Mouse (Mus musculus) myocyte (in vitro differentiated cells): ENCODE data around the gene Scpep1. TPM values are rescaled to one million over a fixed set of nuclear protein-coding genes. Genes with fewer than 3 reads are reported as not detected.

Experiments
- H3K27me3 ChIP-seq: one replicate; pipeline ENCODE4 v1.6.1; 2011; ENCODE audit not compliant: control insufficient read depth, insufficient read depth, insufficient read length
- H3K36me3 ChIP-seq: one replicate; pipeline ENCODE4 v1.6.1; 2011; ENCODE audit not compliant: control insufficient read depth, insufficient read depth
- H3K4me2 ChIP-seq: one replicate; pipeline ENCODE4 v1.6.1; 2011; ENCODE audit warnings: low read depth, control low read depth
- H3K4me3 ChIP-seq: one replicate; pipeline ENCODE4 v1.5.1; 2011; ENCODE audit warnings: mild to moderate bottlenecking, control low read depth, moderate library complexity
- H3K79me2 ChIP-seq: one replicate; pipeline ENCODE4 v1.6.1; 2011; ENCODE audit not compliant: control insufficient read depth, insufficient read depth
- H3ac ChIP-seq: one replicate; pipeline ENCODE4 v1.6.1; 2011; ENCODE audit not compliant: control insufficient read depth, insufficient read length
- CEBPB ChIP-seq: IDR thresholded peaks from 2 replicates; pipeline ENCODE4 v1.6.1; 2011; ENCODE audit warnings: mild to moderate bottlenecking, moderate library complexity; ENCODE audit not compliant: poor library complexity, insufficient read depth, severe bottlenecking
- E2F4 ChIP-seq: IDR thresholded peaks from one replicate; pipeline ENCODE4 v1.6.1; 2011; ENCODE audit warnings: mild to moderate bottlenecking, control low read depth, moderate library complexity; ENCODE audit not compliant: insufficient read depth
- MAX ChIP-seq: IDR thresholded peaks from one replicate; pipeline ENCODE4 v1.6.1; 2011; ENCODE audit warnings: low read depth, mild to moderate bottlenecking, control low read depth
- MYOD1 ChIP-seq, 3 experiments: IDR thresholded peaks; one replicate each; pipeline ENCODE4 v1.6.1; 2011; ENCODE audit warnings: control low read depth in 2 of 3, low read depth in 2 of 3, mild to moderate bottlenecking in 2 of 3, moderate library complexity in 1 of 3; ENCODE audit not compliant: insufficient read length in 2 of 3, control insufficient read depth in 1 of 3
- MYOG ChIP-seq, 3 experiments: IDR thresholded peaks; one replicate each; pipeline ENCODE4 v1.6.1; 2011; ENCODE audit warnings: control low read depth in 2 of 3, low read depth in 2 of 3, mild to moderate bottlenecking in 2 of 3; ENCODE audit not compliant: insufficient read length in 2 of 3, control insufficient read depth in 1 of 3, insufficient read depth in 1 of 3
- POLR2A ChIP-seq: IDR thresholded peaks from one replicate; pipeline ENCODE4 v1.6.1; 2011; ENCODE audit warnings: low read depth, mild to moderate bottlenecking, control low read depth, moderate library complexity; ENCODE audit not compliant: insufficient read length
- POLR2AphosphoS2 ChIP-seq: IDR thresholded peaks from one replicate; pipeline ENCODE4 v1.6.1; 2011; ENCODE audit warnings: low read depth, control low read depth; ENCODE audit not compliant: insufficient read length
- REST ChIP-seq: IDR thresholded peaks from one replicate; pipeline ENCODE4 v1.6.1; 2011; ENCODE audit warnings: mild to moderate bottlenecking, control low read depth, moderate library complexity; ENCODE audit not compliant: insufficient read depth, insufficient read length
- SRF ChIP-seq: IDR thresholded peaks from one replicate; pipeline ENCODE4 v1.6.1; 2011; ENCODE audit warnings: low read depth; ENCODE audit not compliant: control insufficient read depth, insufficient read length
- TCF12 ChIP-seq: IDR thresholded peaks from one replicate; pipeline ENCODE4 v1.6.1; 2011; ENCODE audit warnings: mild to moderate bottlenecking, control low read depth; ENCODE audit not compliant: poor library complexity, insufficient read depth, severe bottlenecking
- TCF3 ChIP-seq: IDR thresholded peaks from one replicate; pipeline ENCODE4 v1.6.1; 2011; ENCODE audit warnings: low read depth, control low read depth; ENCODE audit not compliant: insufficient read length
- USF1 ChIP-seq: IDR thresholded peaks from one replicate; pipeline ENCODE4 v1.6.1; 2011; ENCODE audit warnings: low read depth, mild to moderate bottlenecking, control low read depth, moderate library complexity
- polyA plus RNA-seq: library from polyadenylated mRNA; unstranded; fragments of >200 nt; fragmentation: generic; extraction: Trizol; gene quantifications from one replicate; pipeline ENCODE4 v1.2.1, GENCODE M21; 2012; ENCODE audit warnings: missing spikeins

Scpep1 gene
- polyA plus RNA-seq, 1 experiment: 172 TPM

DNA sequence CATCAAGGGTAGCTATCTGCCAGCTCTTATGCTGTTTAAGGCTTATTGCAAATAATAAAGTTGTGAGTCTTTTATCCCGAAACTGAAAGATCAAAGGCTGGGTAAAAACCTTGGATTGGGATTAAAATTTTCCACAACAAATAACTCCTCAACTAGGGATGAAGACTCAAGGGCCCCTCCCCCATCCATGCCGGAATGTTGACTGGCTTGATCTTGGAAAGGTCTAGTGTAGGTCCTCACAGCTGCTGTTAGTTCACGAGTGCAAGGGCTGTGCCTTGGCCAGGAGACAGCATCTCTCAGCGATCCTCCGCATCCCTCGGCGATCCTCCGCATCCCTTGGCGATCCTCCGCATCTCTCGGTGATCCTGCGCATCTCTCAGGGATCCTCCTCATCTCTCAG is 77.3 kb downstream of the Scpep1 start:
- H3K27me3 ChIP-seq: no peaks in the 10 kb centered on the region
- TF ChIP-seq CEBPB: no peak
- no peak for TF ChIP-seq POLR2A
- no peak for TF ChIP-seq SRF
- TF ChIP-seq REST: no peak
- no peak for TF ChIP-seq USF1
- no peak for TF ChIP-seq POLR2AphosphoS2
- no peak for TF ChIP-seq TCF3
- TF ChIP-seq E2F4: no peak
- TF ChIP-seq MYOG (IDR thresholded peaks at IDR 0.05; ENCODE audit: control insufficient read depth in 1 of 3, insufficient read depth in 1 of 3, insufficient read length in 2 of 3, low read depth in 2 of 3): no peak
- no peak for TF ChIP-seq MAX
- TF ChIP-seq MYOD1 (IDR thresholded peaks at IDR 0.05; ENCODE audit: control insufficient read depth in 1 of 3, insufficient read length in 2 of 3, low read depth in 2 of 3): no peak
- TF ChIP-seq TCF12: no peak
- no peak overlapping the region for H3K4me2 ChIP-seq
- no peak overlapping the region for H3K4me3 ChIP-seq
- no peaks in the 10 kb centered on the region for H3K79me2 ChIP-seq
- H3K36me3 ChIP-seq: no peaks in the 10 kb centered on the region
- no peak overlapping the region for H3ac ChIP-seq

Other genes with a start within 250 kb of the Scpep1 start
- gene Msi2, start 237.0 kb downstream of the Scpep1 start, polyA plus RNA-seq: 37.9 TPM
- gene Akap1, start 90.9 kb downstream of the Scpep1 start, polyA plus RNA-seq: 25.4 TPM
- gene Elobl, start 11.5 kb upstream of the Scpep1 start, polyA plus RNA-seq: 0.19 TPM
- 3.1 TPM for gene Coil, start 14.8 kb upstream of the Scpep1 start, polyA plus RNA-seq
- gene Trim25, start 43.9 kb upstream of the Scpep1 start, polyA plus RNA-seq: 6.5 TPM
- 1.5 TPM for gene Dgke, start 111.4 kb upstream of the Scpep1 start, polyA plus RNA-seq
- gene Gm525, start 118.4 kb upstream of the Scpep1 start, polyA plus RNA-seq: not detected